Mouse (Mus musculus) lung, adult 2 months (tissue): ENCODE results near the gene Adamtsl1.

Experiments used
- CTCF ChIP-seq: fragments of 200-500 bp; IDR thresholded peaks from 2 replicates; pipeline ENCODE4 v1.5.1; 2011; ENCODE audit warnings: mild to moderate bottlenecking, low read length, control low read depth; ENCODE audit not compliant: insufficient read depth
- POLR2A ChIP-seq: fragments of 200-500 bp; IDR thresholded peaks from 2 replicates; pipeline ENCODE4 v1.6.1; 2011; ENCODE audit warnings: low read depth, mild to moderate bottlenecking, control low read depth, low read length, borderline replicate concordance; ENCODE audit errors: extremely low read depth

GRCm38 (mm10) chr4:85955387-85955786, 441.4 kb downstream of the Adamtsl1 start:
- TF ChIP-seq CTCF (no peak), POLR2A (no peak)
